9 mouse cellular contexts compared by ENCODE assay signal in the genomic region with DNA sequence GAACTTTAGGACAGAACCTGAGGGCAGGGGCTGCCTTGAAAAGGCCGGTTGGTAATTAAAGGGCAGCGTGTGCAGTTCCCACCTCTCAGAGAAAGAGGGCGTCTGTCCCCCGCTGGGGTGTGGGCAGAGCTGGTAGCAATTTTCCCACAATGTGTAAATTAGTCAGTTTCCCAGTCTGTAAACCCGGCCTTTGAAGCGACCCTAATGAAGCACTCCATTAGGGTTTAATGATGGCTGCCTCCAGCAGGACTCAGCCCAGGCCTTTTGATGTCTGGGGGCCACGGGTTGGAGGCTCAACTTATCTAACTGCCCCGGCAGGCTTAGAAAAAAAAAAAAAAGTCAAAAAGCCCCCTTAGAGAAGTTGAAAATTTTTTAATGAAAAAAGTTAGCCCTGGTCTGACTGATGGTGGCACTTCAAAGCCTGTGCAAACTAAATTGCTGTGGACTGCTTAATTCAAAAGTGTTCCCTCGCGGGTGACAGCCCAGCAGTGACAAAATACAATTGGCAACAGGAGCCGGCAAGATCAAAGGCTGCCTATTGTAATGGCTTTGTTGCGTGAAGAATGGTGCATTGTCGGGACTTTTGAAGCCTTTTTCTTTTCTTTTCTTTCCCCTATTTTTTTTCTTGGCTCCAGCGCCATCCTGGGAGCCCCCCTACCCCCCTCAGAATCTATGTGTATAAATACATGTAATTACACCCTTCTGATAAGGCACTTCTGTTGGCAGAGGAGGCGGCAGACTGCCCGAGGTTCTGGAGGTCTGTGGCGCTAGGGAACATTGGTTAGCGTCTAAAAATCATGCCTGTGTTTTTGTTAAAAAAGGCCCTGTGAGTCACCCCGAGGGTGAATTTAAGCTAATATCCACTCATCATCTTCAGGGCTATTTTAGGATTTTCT.
DNase-seq lines count a peak whose midpoint lies in the region; ATAC-seq and TF ChIP-seq lines count a peak whose summit lies in the region.
"Had no signal": no experiment of that assay in that cellular context is flagged by ENCODE, and none has a peak within 500 bp of the region (broad histone marks: within the 10 kb centered on the region; RNA-seq: fewer than 3 reads in every experiment).

No protein-coding gene starts in this region.

- no peak for DNase-seq in heart, adult 11 months
- peak; percentile 78 for DNase-seq in embryonic facial prominence, embryonic 11.5 days (ENCODE audit: low spot score)
- DNase-seq in limb, embryonic 11.5 days (ENCODE audit: low spot score): peak; percentile 82
- DNase-seq in natural killer cell, adult 2 months (ENCODE audit: low spot score in 2 of 2): no peak
- no peak for DNase-seq in cerebellum, adult 11 months
- DNase-seq in yolk sac, embryonic 10.5 days (ENCODE audit: low spot score): no peak

- peaks cover 27% of the 10 kb centered on the region for H3K4me1 ChIP-seq in heart, embryonic 13.5 days
- peaks cover 40% of the 10 kb centered on the region for H3K4me1 ChIP-seq in E14TG2a.4 (replicated peaks; ENCODE audit: low read depth, low read length)
- peaks cover 9% of the 10 kb centered on the region for H3K4me1 ChIP-seq in embryonic facial prominence, embryonic 11.5 days (ENCODE audit: control insufficient read depth, insufficient read depth, low read length)
- peaks cover 49% of the 10 kb centered on the region for H3K4me1 ChIP-seq in limb, embryonic 11.5 days (ENCODE audit: control insufficient read depth, insufficient read depth, low read length)
- H3K4me1 ChIP-seq: liver, embryonic 15.5 days had no signal

- H3K9ac ChIP-seq in heart, embryonic 13.5 days: no peak overlapping the region
- H3K9ac ChIP-seq in embryonic facial prominence, embryonic 11.5 days (replicated peaks; ENCODE audit: low read length): no peak overlapping the region
- no peak overlapping the region for H3K9ac ChIP-seq in limb, embryonic 11.5 days (ENCODE audit: low read length)
- H3K9ac ChIP-seq: liver, embryonic 15.5 days had no signal

- no peak for ATAC-seq in heart, embryonic 13.5 days (ENCODE audit: extremely low read depth, insufficient number of reproducible peaks, low FRiP score, low TSS enrichment)
- 0 out of 2 replicates have a peak, but pooled peaks have one; percentile 26 for ATAC-seq in embryonic facial prominence, embryonic 11.5 days (replicated peaks; ENCODE audit: insufficient number of reproducible peaks, low FRiP score, low TSS enrichment, low read depth)
- ATAC-seq in limb, embryonic 11.5 days (ENCODE audit: insufficient number of reproducible peaks, low FRiP score, low TSS enrichment, low read depth): peak; percentile 51; the same call in 1 of the 2 replicates

- WGBS in heart, embryonic 13.5 days: 7% methylated on average over 19 of the region's 19 CpGs
- 2% methylated on average over 19 of the region's 19 CpGs for WGBS in embryonic facial prominence, embryonic 11.5 days
- WGBS in limb, embryonic 11.5 days: 2% methylated on average over 19 of the region's 19 CpGs

- peak; percentile 50 for TF ChIP-seq CTCF in E14TG2a.4 (conservative IDR thresholded peaks at IDR 0.05; ENCODE audit: low read length)

- H3K4me2 ChIP-seq in heart, embryonic 13.5 days: peak overlapping the region; percentile 33; the same call in 1 of the 2 replicates
- no peak overlapping the region for H3K4me2 ChIP-seq in embryonic facial prominence, embryonic 11.5 days (ENCODE audit: low read depth, low read length)
- no peak overlapping the region for H3K4me2 ChIP-seq in limb, embryonic 11.5 days (ENCODE audit: low read depth, severe bottlenecking)
- H3K4me2 ChIP-seq: liver, embryonic 15.5 days had no signal

- H3K9me3 ChIP-seq in heart, embryonic 13.5 days: no peaks in the 10 kb centered on the region
- peaks cover 10% of the 10 kb centered on the region; the same call in 1 of the 2 replicates for H3K9me3 ChIP-seq in E14TG2a.4 (ENCODE audit: low read length)
- H3K9me3 ChIP-seq in embryonic facial prominence, embryonic 11.5 days (replicated peaks; ENCODE audit: control insufficient read depth, low read length): no peaks in the 10 kb centered on the region
- no peaks in the 10 kb centered on the region for H3K9me3 ChIP-seq in limb, embryonic 11.5 days (ENCODE audit: control insufficient read depth, low read length)
- H3K9me3 ChIP-seq: liver, embryonic 15.5 days had no signal

- H3K4me3 ChIP-seq in heart, embryonic 13.5 days: 0 out of 2 replicates have a peak overlapping the region, but pooled peaks have one; percentile 8
- H3K4me3 ChIP-seq in E14TG2a.4 (replicated peaks; ENCODE audit: low read length): no peak overlapping the region
- H3K4me3 ChIP-seq in embryonic facial prominence, embryonic 11.5 days (ENCODE audit: low read depth, low read length): no peak overlapping the region
- no peak overlapping the region for H3K4me3 ChIP-seq in limb, embryonic 11.5 days (ENCODE audit: low read depth, low read length)
- H3K4me3 ChIP-seq: liver, embryonic 15.5 days had no signal

- no peaks in the 10 kb centered on the region for H3K36me3 ChIP-seq in heart, embryonic 13.5 days
- no peaks in the 10 kb centered on the region for H3K36me3 ChIP-seq in E14TG2a.4 (ENCODE audit: insufficient read depth, low read length)
- no peaks in the 10 kb centered on the region for H3K36me3 ChIP-seq in embryonic facial prominence, embryonic 11.5 days (replicated peaks; ENCODE audit: control insufficient read depth, insufficient read depth, low read depth, low read length)
- no peaks in the 10 kb centered on the region for H3K36me3 ChIP-seq in limb, embryonic 11.5 days (ENCODE audit: control insufficient read depth, insufficient read depth, low read length)
- H3K36me3 ChIP-seq: liver, embryonic 15.5 days had no signal

- H3K27me3 ChIP-seq in heart, embryonic 13.5 days (replicated peaks): peaks cover 94% of the 10 kb centered on the region
- peaks cover 96% of the 10 kb centered on the region for H3K27me3 ChIP-seq in E14TG2a.4 (ENCODE audit: insufficient read depth, low read length)
- peaks cover 9% of the 10 kb centered on the region for H3K27me3 ChIP-seq in embryonic facial prominence, embryonic 11.5 days (ENCODE audit: control insufficient read depth, insufficient read depth, low read length)
- H3K27me3 ChIP-seq in limb, embryonic 11.5 days (ENCODE audit: control insufficient read depth, insufficient read depth, low read length): peaks cover 45% of the 10 kb centered on the region

- no peak overlapping the region for H3K27ac ChIP-seq in heart, embryonic 13.5 days (replicated peaks)
- no peak overlapping the region for H3K27ac ChIP-seq in embryonic facial prominence, embryonic 11.5 days (replicated peaks; ENCODE audit: low read depth, low read length)
- H3K27ac ChIP-seq in limb, embryonic 11.5 days (replicated peaks; ENCODE audit: low read depth, low read length): peak overlapping the region; percentile 36; the same call in 1 of the 2 replicates
- H3K27ac ChIP-seq: liver, embryonic 15.5 days had no signal

Comparison
In these comparisons a context has a peak if more than half of its experiments do, and no peak if none do; other contexts are left out.
1. DNase-seq: peak in embryonic facial prominence, embryonic 11.5 days (single experiment) and limb, embryonic 11.5 days (single experiment); none in heart, adult 11 months (single experiment), natural killer cell, adult 2 months (0 of 2), cerebellum, adult 11 months (single experiment) and yolk sac, embryonic 10.5 days (single experiment).